Mouse (Mus musculus): ENCODE measurements around the gene Tacc3. TPM values are rescaled to one million over a fixed set of nuclear protein-coding genes. Genes with fewer than 3 reads are reported as not detected.
A peak's percentile ranks its signal among the peaks of the same experiment; 100 is the strongest.

Gene Tacc3
- polyA plus RNA-seq (2015; fragmentation: Nextera tagmentation; extraction: Ambion mirVana) = 27.9 and 32.2 TPM in 2 replicates

- H3K36me3 ChIP-seq (replicated peaks) = 0 out of 2 replicates have a peak, but pooled peaks cover 3% of the 10 kb centered on the region
- no peaks in the 10 kb centered on the region for H3K9me3 ChIP-seq
- ATAC-seq (replicated peaks) = peak; percentile 98
- peak within 1 kb of the TSS; percentile 67 for H3K9ac ChIP-seq
- peak within 1 kb of the TSS; percentile 76 for H3K4me2 ChIP-seq
- peaks cover 35% of the 10 kb centered on the region for H3K4me1 ChIP-seq
- WGBS = under 1% methylated on average over 60 of the region's 60 CpGs
- H3K4me3 ChIP-seq = peak within 1 kb of the TSS; percentile 71
- H3K27ac ChIP-seq = peak within 1 kb of the TSS; percentile 93
- H3K27me3 ChIP-seq (replicated peaks) = no peaks in the 10 kb centered on the region
Measured at GRCm38 (mm10) chr5:33657787-33658663, at the start of gene Tacc3, which contains the start of gene Tmem129. Gene Tacc3, plus strand, starts transcription at chr5:33658128. Gene Tmem129, minus strand, starts transcription at chr5:33658416.

GRCm38 (mm10) chr5:33609226-33609625 lies 48.7 kb upstream of the Tacc3 start:
- peaks cover 11% of the 10 kb centered on the region; the same call in 1 of the 2 replicates for H3K36me3 ChIP-seq (replicated peaks)
- no peak overlapping the region for H3K4me2 ChIP-seq
- H3K27ac ChIP-seq = no peak overlapping the region
- 96% methylated on average over 1 of the region's 1 CpGs for WGBS
- no peak for ATAC-seq (replicated peaks)
- no peaks in the 10 kb centered on the region for H3K4me1 ChIP-seq
- no peaks in the 10 kb centered on the region for H3K27me3 ChIP-seq (replicated peaks)
- H3K4me3 ChIP-seq = no peak overlapping the region
- H3K9ac ChIP-seq = no peak overlapping the region
- H3K9me3 ChIP-seq = no peaks in the 10 kb centered on the region

GRCm38 (mm10) chr5:33611795-33612194 lies 46.1 kb upstream of the Tacc3 start:
- no peaks in the 10 kb centered on the region for H3K9me3 ChIP-seq
- peaks cover 11% of the 10 kb centered on the region; the same call in 1 of the 2 replicates for H3K36me3 ChIP-seq (replicated peaks)
- no peak overlapping the region for H3K4me2 ChIP-seq
- WGBS = 97% methylated on average over 1 of the region's 1 CpGs
- ATAC-seq (replicated peaks) = no peak
- H3K9ac ChIP-seq = no peak overlapping the region
- no peaks in the 10 kb centered on the region for H3K4me1 ChIP-seq
- no peak overlapping the region for H3K4me3 ChIP-seq
- H3K27ac ChIP-seq = no peak overlapping the region
- H3K27me3 ChIP-seq (replicated peaks) = no peaks in the 10 kb centered on the region

GRCm38 (mm10) chr5:33614391-33614790 lies 43.5 kb upstream of the Tacc3 start:
- no peaks in the 10 kb centered on the region for H3K27me3 ChIP-seq (replicated peaks)
- 91% methylated on average over 6 of the region's 6 CpGs for WGBS
- no peak overlapping the region for H3K4me2 ChIP-seq
- ATAC-seq (replicated peaks) = no peak
- no peaks in the 10 kb centered on the region for H3K4me1 ChIP-seq
- H3K36me3 ChIP-seq (replicated peaks) = no peaks in the 10 kb centered on the region
- H3K9ac ChIP-seq = no peak overlapping the region
- no peak overlapping the region for H3K27ac ChIP-seq
- no peaks in the 10 kb centered on the region for H3K9me3 ChIP-seq
- H3K4me3 ChIP-seq = no peak overlapping the region

GRCm38 (mm10) chr5:33622671-33623070 lies 35.3 kb upstream of the Tacc3 start:
- ATAC-seq (replicated peaks) = no peak
- H3K36me3 ChIP-seq (replicated peaks) = no peaks in the 10 kb centered on the region
- H3K9ac ChIP-seq = no peak overlapping the region
- H3K4me2 ChIP-seq = no peak overlapping the region
- no peak overlapping the region for H3K27ac ChIP-seq
- H3K4me3 ChIP-seq = no peak overlapping the region
- peaks cover under 1% of the 10 kb centered on the region; the same call in 1 of the 2 replicates for H3K4me1 ChIP-seq
- WGBS = 93% methylated on average over 2 of the region's 2 CpGs
- no peaks in the 10 kb centered on the region for H3K27me3 ChIP-seq (replicated peaks)
- H3K9me3 ChIP-seq = no peaks in the 10 kb centered on the region

- 89% methylated on average over 3 of the region's 3 CpGs for WGBS
- Histone ChIP-seq H3K27ac (no peak overlapping the region), H3K4me1 (peaks cover 10% of the 10 kb centered on the region), H3K4me2 (no peak overlapping the region), H3K4me3 (no peak overlapping the region), H3K9me3 (no peaks in the 10 kb centered on the region), H3K36me3 (replicated peaks) (no peaks in the 10 kb centered on the region), H3K9ac (no peak overlapping the region), H3K27me3 (replicated peaks) (no peaks in the 10 kb centered on the region)
- no peak for ATAC-seq (replicated peaks)
Measured at GRCm38 (mm10) chr5:33623766-33624165, 34.2 kb upstream of the Tacc3 start.

- Histone ChIP-seq H3K27me3 (replicated peaks) (no peaks in the 10 kb centered on the region), H3K9ac (no peak overlapping the region), H3K4me2 (peak overlapping the region; percentile 97), H3K9me3 (no peaks in the 10 kb centered on the region), H3K27ac (no peak overlapping the region), H3K36me3 (replicated peaks) (no peaks in the 10 kb centered on the region), H3K4me3 (peak overlapping the region; percentile 68; the same call in 1 of the 2 replicates), H3K4me1 (peaks cover 24% of the 10 kb centered on the region)
- no peak for ATAC-seq (replicated peaks)
- 52% methylated on average over 4 of the region's 4 CpGs for WGBS
Measured at GRCm38 (mm10) chr5:33627968-33628367, 30.0 kb upstream of the Tacc3 start.

GRCm38 (mm10) chr5:33628820-33629300 lies 29.1 kb upstream of the Tacc3 start:
- Histone ChIP-seq H3K36me3 (replicated peaks) (no peaks in the 10 kb centered on the region), H3K9ac (peak overlapping the region; percentile 58), H3K27ac (peak overlapping the region; percentile 93), H3K27me3 (replicated peaks) (no peaks in the 10 kb centered on the region), H3K4me1 (peaks cover 24% of the 10 kb centered on the region), H3K4me2 (peak overlapping the region; percentile 97), H3K4me3 (peak overlapping the region; percentile 68), H3K9me3 (no peaks in the 10 kb centered on the region)
- 0 out of 2 replicates have a peak, but pooled peaks have one; percentile 0 for ATAC-seq (replicated peaks)
- under 1% methylated on average over 24 of the region's 24 CpGs for WGBS

- no peaks in the 10 kb centered on the region for H3K9me3 ChIP-seq
- peak within 1 kb of the TSS; percentile 58 for H3K9ac ChIP-seq
- peak within 1 kb of the TSS; percentile 68 for H3K4me3 ChIP-seq
- peak within 1 kb of the TSS; percentile 97 for H3K4me2 ChIP-seq
- peak within 1 kb of the TSS; percentile 93 for H3K27ac ChIP-seq
- H3K27me3 ChIP-seq (replicated peaks) = no peaks in the 10 kb centered on the region
- WGBS = under 1% methylated on average over 99 of the region's 99 CpGs
- peaks cover 24% of the 10 kb centered on the region for H3K4me1 ChIP-seq
- ATAC-seq (replicated peaks) = peak; percentile 96
- no peaks in the 10 kb centered on the region for H3K36me3 ChIP-seq (replicated peaks)
Measured at GRCm38 (mm10) chr5:33629301-33629987, 28.5 kb upstream of the Tacc3 start, which contains the start of the genes Fam53a and Gm9903. Gene Fam53a, minus strand, starts transcription at chr5:33629635. Gene Gm9903, plus strand, starts transcription at chr5:33629925.

GRCm38 (mm10) chr5:33630061-33630460 lies 27.9 kb upstream of the Tacc3 start:
- Histone ChIP-seq H3K9me3 (no peaks in the 10 kb centered on the region), H3K4me3 (peak overlapping the region; percentile 68), H3K4me1 (peaks cover 24% of the 10 kb centered on the region), H3K4me2 (peak overlapping the region; percentile 97), H3K27me3 (replicated peaks) (no peaks in the 10 kb centered on the region), H3K27ac (peak overlapping the region; percentile 93), H3K36me3 (replicated peaks) (no peaks in the 10 kb centered on the region), H3K9ac (peak overlapping the region; percentile 38)
- WGBS = 3% methylated on average over 9 of the region's 9 CpGs
- ATAC-seq (replicated peaks) = peak; percentile 43

- H3K27ac ChIP-seq = no peak overlapping the region
- 80% methylated on average over 4 of the region's 4 CpGs for WGBS
- peak overlapping the region; percentile 97 for H3K4me2 ChIP-seq
- no peak for ATAC-seq (replicated peaks)
- H3K9ac ChIP-seq = peak overlapping the region; percentile 38
- peaks cover 24% of the 10 kb centered on the region for H3K4me1 ChIP-seq
- H3K27me3 ChIP-seq (replicated peaks) = no peaks in the 10 kb centered on the region
- peak overlapping the region; percentile 68 for H3K4me3 ChIP-seq
- H3K9me3 ChIP-seq = no peaks in the 10 kb centered on the region
- no peaks in the 10 kb centered on the region for H3K36me3 ChIP-seq (replicated peaks)
Measured at GRCm38 (mm10) chr5:33630615-33631014, 27.3 kb upstream of the Tacc3 start.

GRCm38 (mm10) chr5:33632526-33632925 lies 25.4 kb upstream of the Tacc3 start:
- Histone ChIP-seq H3K9ac (no peak overlapping the region), H3K36me3 (replicated peaks) (no peaks in the 10 kb centered on the region), H3K27me3 (replicated peaks) (no peaks in the 10 kb centered on the region), H3K27ac (no peak overlapping the region), H3K9me3 (no peaks in the 10 kb centered on the region), H3K4me3 (no peak overlapping the region), H3K4me1 (peaks cover 24% of the 10 kb centered on the region), H3K4me2 (no peak overlapping the region)
- ATAC-seq (replicated peaks) = no peak
- 91% methylated on average over 1 of the region's 1 CpGs for WGBS
